Mouse (Mus musculus): Measurements from ENCODE around the gene Celf1. TPM values are rescaled to one million over a fixed set of nuclear protein-coding genes. Genes with fewer than 3 reads are reported as not detected.

The Celf1 gene
- polyA plus RNA-seq, 1 experiment, result 210 TPM

GRCm38 (mm10) chr2:91023956-91024355 lies 83.8 kb downstream of the Celf1 start:
- TF ChIP-seq POLR2A (IDR thresholded peaks at IDR 0.05; ENCODE audit: insufficient read depth, low read depth, low read length) (no peak), CTCF (IDR thresholded peaks at IDR 0.05; ENCODE audit: insufficient read depth, low read depth, low read length) (no peak)
- Histone ChIP-seq H3K4me1 (ENCODE audit: control insufficient read depth, insufficient read depth, low read length) (no peaks in the 10 kb centered on the region), H3K4me3 (ENCODE audit: insufficient read depth, low read depth, low read length) (no peak overlapping the region), H3K27ac (ENCODE audit: insufficient read depth, low read depth, low read length) (no peak overlapping the region)
- 100% methylated on average over 1 of the region's 1 CpGs for WGBS

GRCm38 (mm10) chr2:91025081-91025516 lies 84.9 kb downstream of the Celf1 start:
- Histone ChIP-seq H3K4me1 (ENCODE audit: control insufficient read depth, insufficient read depth, low read length) (no peaks in the 10 kb centered on the region), H3K27ac (ENCODE audit: insufficient read depth, low read depth, low read length) (no peak overlapping the region), H3K4me3 (ENCODE audit: insufficient read depth, low read depth, low read length) (no peak overlapping the region)
- 88% methylated on average over 1 of the region's 1 CpGs for WGBS
- TF ChIP-seq POLR2A (IDR thresholded peaks at IDR 0.05; ENCODE audit: insufficient read depth, low read depth, low read length) (no peak), CTCF (IDR thresholded peaks at IDR 0.05; ENCODE audit: insufficient read depth, low read depth, low read length) (no peak)

GRCm38 (mm10) chr2:91026491-91026890 lies 86.3 kb downstream of the Celf1 start:
- Histone ChIP-seq H3K27ac (ENCODE audit: insufficient read depth, low read depth, low read length) (no peak overlapping the region), H3K4me1 (ENCODE audit: control insufficient read depth, insufficient read depth, low read length) (no peaks in the 10 kb centered on the region), H3K4me3 (ENCODE audit: insufficient read depth, low read depth, low read length) (no peak overlapping the region)
- TF ChIP-seq POLR2A (IDR thresholded peaks at IDR 0.05; ENCODE audit: insufficient read depth, low read depth, low read length), result no peak
- no peak for TF ChIP-seq CTCF (IDR thresholded peaks at IDR 0.05; ENCODE audit: insufficient read depth, low read depth, low read length)
- WGBS, result 83% methylated on average over 1 of the region's 1 CpGs

GRCm38 (mm10) chr2:91027391-91028214 lies 87.4 kb downstream of the Celf1 start:
- H3K4me1 ChIP-seq (ENCODE audit: control insufficient read depth, insufficient read depth, low read length), result no peaks in the 10 kb centered on the region
- WGBS, result 74% methylated on average over 9 of the region's 9 CpGs

GRCm38 (mm10) chr2:91031216-91031615 lies 91.0 kb downstream of the Celf1 start:
- 88% methylated on average over 4 of the region's 4 CpGs for WGBS
- Histone ChIP-seq H3K4me1 (ENCODE audit: control insufficient read depth, insufficient read depth, low read length) (peaks cover 2% of the 10 kb centered on the region; the same call in 1 of the 2 replicates), H3K27ac (ENCODE audit: insufficient read depth, low read depth, low read length) (no peak overlapping the region), H3K4me3 (ENCODE audit: insufficient read depth, low read depth, low read length) (no peak overlapping the region)
- no peak for TF ChIP-seq CTCF (IDR thresholded peaks at IDR 0.05; ENCODE audit: insufficient read depth, low read depth, low read length)
- TF ChIP-seq POLR2A (IDR thresholded peaks at IDR 0.05; ENCODE audit: insufficient read depth, low read depth, low read length), result no peak

More at GRCm38 (mm10) chr2:91027391-91028214, 87.4 kb downstream of the Celf1 start:
- Histone ChIP-seq H3K4me3 (ENCODE audit: insufficient read depth, low read depth, low read length) (no peak overlapping the region), H3K27ac (ENCODE audit: insufficient read depth, low read depth, low read length) (no peak overlapping the region)
- TF ChIP-seq CTCF (IDR thresholded peaks at IDR 0.05; ENCODE audit: insufficient read depth, low read depth, low read length), result no peak

- TF ChIP-seq POLR2A (IDR thresholded peaks at IDR 0.05; ENCODE audit: insufficient read depth, low read depth, low read length) (no peak), CTCF (IDR thresholded peaks at IDR 0.05; ENCODE audit: insufficient read depth, low read depth, low read length) (no peak)
- no peak overlapping the region for H3K4me3 ChIP-seq (ENCODE audit: insufficient read depth, low read depth, low read length)
- H3K4me1 ChIP-seq (ENCODE audit: control insufficient read depth, insufficient read depth, low read length), result peaks cover 2% of the 10 kb centered on the region; the same call in 1 of the 2 replicates
- WGBS, result 27% methylated on average over 3 of the region's 3 CpGs
- no peak overlapping the region for H3K27ac ChIP-seq (ENCODE audit: insufficient read depth, low read depth, low read length)
These were observed 92.8 kb downstream of the Celf1 start for GRCm38 (mm10) chr2:91033000-91033399.

GRCm38 (mm10) chr2:91035385-91035784 lies 95.2 kb downstream of the Celf1 start, which contains the start of gene Rapsn:
Gene Rapsn (plus strand): TSS chr2:91035620.
- TF ChIP-seq CTCF (IDR thresholded peaks at IDR 0.05; ENCODE audit: insufficient read depth, low read depth, low read length) (no peak), POLR2A (IDR thresholded peaks at IDR 0.05; ENCODE audit: insufficient read depth, low read depth, low read length) (no peak)
- 65% methylated on average over 9 of the region's 9 CpGs for WGBS
- Histone ChIP-seq H3K4me3 (ENCODE audit: insufficient read depth, low read depth, low read length) (no peak within 1 kb of the TSS), H3K4me1 (ENCODE audit: control insufficient read depth, insufficient read depth, low read length) (peaks cover 2% of the 10 kb centered on the region; the same call in 1 of the 2 replicates), H3K27ac (ENCODE audit: insufficient read depth, low read depth, low read length) (no peak within 1 kb of the TSS)

GRCm38 (mm10) chr2:91041786-91042185 lies 101.6 kb downstream of the Celf1 start:
- Histone ChIP-seq H3K4me3 (ENCODE audit: insufficient read depth, low read depth, low read length) (no peak overlapping the region), H3K27ac (ENCODE audit: insufficient read depth, low read depth, low read length) (no peak overlapping the region), H3K4me1 (ENCODE audit: control insufficient read depth, insufficient read depth, low read length) (no peaks in the 10 kb centered on the region)
- 75% methylated on average over 8 of the region's 8 CpGs for WGBS
- TF ChIP-seq CTCF (IDR thresholded peaks at IDR 0.05; ENCODE audit: insufficient read depth, low read depth, low read length) (no peak), POLR2A (IDR thresholded peaks at IDR 0.05; ENCODE audit: insufficient read depth, low read depth, low read length) (no peak)

- H3K27ac ChIP-seq (ENCODE audit: insufficient read depth, low read depth, low read length), result no peak overlapping the region
- TF ChIP-seq POLR2A (IDR thresholded peaks at IDR 0.05; ENCODE audit: insufficient read depth, low read depth, low read length) (no peak), CTCF (IDR thresholded peaks at IDR 0.05; ENCODE audit: insufficient read depth, low read depth, low read length) (no peak)
- no peaks in the 10 kb centered on the region for H3K4me1 ChIP-seq (ENCODE audit: control insufficient read depth, insufficient read depth, low read length)
- no peak overlapping the region for H3K4me3 ChIP-seq (ENCODE audit: insufficient read depth, low read depth, low read length)
- WGBS, result 67% methylated on average over 21 of the region's 21 CpGs
These were observed 102.6 kb downstream of the Celf1 start for GRCm38 (mm10) chr2:91042651-91043398.
